Mouse (Mus musculus) natural killer cell, adult 2 months (primary cell): ENCODE measurements at regions not wholly inside any gene's neighbourhood (a gene's known extent, or its start where the extent isn't known, plus 50 kb on each side); places are given as distances from the start of the nearest gene placed in this dataset.

ENCODE experiments used
- DNase-seq, 2 experiments: peaks; one replicate each; pipeline ENCODE4 v3.0.0; 2022; ENCODE audit warnings: low spot score in 2 of 2

GRCm38 (mm10) chr2:128334757-128335500, 209.1 kb downstream of the Bcl2l11 start:
- DNase-seq = no peak

DNA sequence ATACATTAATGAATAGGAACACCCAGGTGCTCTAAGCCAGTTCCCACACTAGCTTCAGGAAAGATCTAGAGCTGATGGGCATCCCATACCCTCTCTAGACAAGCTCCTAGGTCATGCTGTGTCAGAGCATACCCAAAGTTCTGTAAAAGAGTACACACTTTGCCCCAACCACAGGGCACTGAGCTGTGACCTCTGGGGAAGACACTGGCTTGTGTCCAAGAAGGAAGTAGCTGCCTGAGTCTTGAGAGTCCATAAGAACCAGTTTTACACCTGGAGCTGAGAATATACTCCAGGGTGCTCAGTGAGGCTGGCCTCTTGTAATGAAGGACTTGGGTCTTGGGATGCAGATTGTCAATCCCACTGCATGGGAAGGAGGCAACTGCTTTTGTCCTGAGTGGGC, 211.4 kb downstream of the Bcl2l11 start:
- DNase-seq = no peak

GRCm38 (mm10) chr2:128337791-128338190, 212.0 kb downstream of the Bcl2l11 start:
- no peak for DNase-seq

- no peak for DNase-seq
These were observed 212.6 kb downstream of the Bcl2l11 start for GRCm38 (mm10) chr2:128338474-128338873.

- no peak for DNase-seq
These were observed 213.3 kb downstream of the Bcl2l11 start for GRCm38 (mm10) chr2:128339061-128339642.

GRCm38 (mm10) chr2:128339643-128340487, 214.0 kb downstream of the Bcl2l11 start:
- DNase-seq = no peak

DNA sequence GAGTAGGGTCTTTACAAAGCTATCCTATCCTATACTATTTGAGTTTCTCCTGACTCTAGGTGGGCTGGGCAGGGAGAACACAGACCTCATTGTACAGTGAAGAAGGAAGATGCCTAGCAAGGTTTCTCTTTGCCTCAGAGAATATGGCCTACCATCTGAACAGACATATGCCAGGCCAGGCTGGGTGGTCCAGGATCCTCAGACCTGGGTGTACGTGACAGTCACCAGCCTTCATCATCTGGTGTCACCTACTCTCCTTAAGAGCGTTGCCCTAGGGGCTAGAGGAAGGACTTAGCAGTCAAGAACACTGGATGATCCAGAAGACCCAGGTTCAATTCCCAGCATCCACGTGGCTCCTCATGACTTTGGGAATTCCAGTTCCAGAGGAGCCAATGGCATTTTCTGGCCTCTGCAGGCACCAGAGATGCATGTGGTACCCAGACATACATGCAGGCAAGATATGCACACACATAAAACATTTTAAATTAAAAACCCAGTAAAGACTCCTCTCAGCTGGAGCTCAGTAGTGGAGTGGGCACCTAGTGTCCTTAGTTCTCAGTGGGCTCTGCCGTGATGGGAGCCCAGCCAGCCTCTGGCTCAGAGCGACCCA, 214.9 kb downstream of the Bcl2l11 start:
- DNase-seq = no peak

DNA sequence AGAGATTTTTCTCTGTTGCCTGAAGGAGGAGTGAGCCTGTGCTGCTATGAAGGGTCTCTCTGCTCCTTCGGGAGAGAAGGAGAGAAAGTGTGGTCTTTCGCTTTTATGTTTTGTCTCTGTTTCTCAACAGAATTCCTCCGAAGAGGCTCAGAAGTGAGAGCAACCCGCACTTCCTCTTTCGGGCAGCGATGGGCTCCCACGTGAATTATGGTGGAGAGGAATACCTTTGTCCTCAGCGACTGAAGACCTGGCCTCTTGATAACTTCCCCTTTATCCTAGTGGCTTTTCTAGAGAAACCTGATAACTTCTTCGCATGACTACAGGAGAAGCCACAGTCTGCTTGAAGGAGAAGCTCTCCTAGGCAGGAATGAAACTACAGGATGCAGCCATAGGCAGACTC, 216.4 kb downstream of the Bcl2l11 start:
- peak in 1 of 2 experiments; percentile 44 for DNase-seq

DNA sequence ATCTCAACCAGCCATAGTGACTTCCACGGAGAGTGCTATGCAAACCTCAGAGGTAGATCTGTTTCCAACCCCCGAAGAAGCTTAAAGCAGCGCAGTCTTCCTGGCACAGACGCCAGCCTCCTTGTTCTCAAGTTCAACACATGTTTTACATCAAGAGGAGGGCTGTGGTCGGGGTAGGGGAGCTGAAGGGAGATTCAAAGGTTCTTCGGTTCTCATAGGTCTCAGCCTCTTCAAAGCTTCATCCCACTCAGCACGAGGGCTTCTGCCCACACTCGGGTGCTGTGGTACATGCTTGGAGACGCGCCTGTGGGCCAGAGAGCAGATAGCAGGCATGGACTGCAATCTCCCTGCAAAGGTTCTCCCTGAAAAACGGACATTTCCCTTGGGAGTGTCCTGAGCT, 219.7 kb downstream of the Bcl2l11 start:
- no peak for DNase-seq

DNA sequence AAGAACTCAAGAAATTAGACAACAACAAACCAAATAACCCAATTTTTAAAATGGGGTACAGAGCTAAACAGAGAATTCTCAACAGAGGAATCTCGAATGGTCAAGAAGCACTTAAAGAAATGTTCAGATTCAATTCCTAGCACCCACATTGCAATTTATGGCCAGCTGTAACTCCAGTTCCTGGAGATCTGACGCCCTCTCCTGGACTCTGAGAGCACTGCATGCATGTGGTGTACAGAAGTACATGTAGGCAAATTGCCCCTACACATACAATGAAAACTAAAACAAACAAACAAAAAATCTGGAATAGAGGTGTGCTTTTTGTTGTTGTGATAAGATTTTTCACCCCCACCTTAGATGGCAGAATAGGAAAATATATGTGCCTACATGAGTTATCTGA, 222.7 kb downstream of the Bcl2l11 start:
- DNase-seq = no peak

GRCm38 (mm10) chr2:128351405-128351804, 225.6 kb downstream of the Bcl2l11 start:
- no peak for DNase-seq

DNA sequence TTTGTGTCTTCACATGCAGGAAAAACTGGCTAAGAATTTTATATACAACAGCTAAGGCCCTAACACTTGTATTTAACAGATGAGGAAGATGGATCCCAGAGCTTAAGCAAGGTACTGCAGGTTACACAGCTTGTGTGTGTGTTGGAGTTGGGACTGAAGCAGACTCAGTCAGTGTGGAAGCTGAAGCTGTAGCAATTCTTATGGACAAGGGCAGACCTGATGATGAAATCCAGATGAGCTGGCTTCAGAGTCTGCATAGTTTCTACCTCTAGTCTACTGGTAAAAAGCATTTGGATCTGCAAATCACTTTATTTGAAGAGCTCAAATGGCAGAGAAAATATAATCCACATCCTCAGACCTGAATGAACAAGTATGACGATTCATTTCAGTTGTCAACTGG, 226.7 kb downstream of the Bcl2l11 start:
- no peak for DNase-seq

GRCm38 (mm10) chr2:128353457-128353856, 227.6 kb downstream of the Bcl2l11 start:
- no peak for DNase-seq

GRCm38 (mm10) chr2:128356326-128356725, 230.5 kb downstream of the Bcl2l11 start:
- no peak for DNase-seq

- DNase-seq = no peak
These were observed 231.9 kb upstream of the Spdye4c start for GRCm38 (mm10) chr2:128359106-128359505.

- DNase-seq = no peak
These were observed 230.5 kb upstream of the Spdye4c start for GRCm38 (mm10) chr2:128360517-128360916.

DNA sequence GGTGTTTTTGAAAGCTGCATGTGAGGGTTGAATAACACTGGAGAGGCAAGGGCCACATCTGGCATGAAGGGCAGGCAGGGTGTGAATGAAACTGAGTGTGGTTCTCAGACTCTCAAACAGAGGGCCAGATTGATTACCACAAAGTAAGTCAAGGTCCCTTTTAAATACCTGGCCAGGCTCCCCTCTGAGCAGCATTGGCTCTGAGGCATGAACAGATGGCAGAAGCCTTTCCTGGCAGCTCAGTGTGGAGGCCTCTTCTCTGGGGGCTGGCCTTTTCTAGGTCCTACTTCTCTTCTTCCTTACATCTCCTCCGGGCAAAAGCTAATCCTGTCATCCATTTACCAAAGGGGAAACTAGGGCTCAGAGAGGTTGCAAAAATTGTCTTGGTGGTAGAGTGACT, 229.6 kb upstream of the Spdye4c start:
- no peak for DNase-seq

DNA sequence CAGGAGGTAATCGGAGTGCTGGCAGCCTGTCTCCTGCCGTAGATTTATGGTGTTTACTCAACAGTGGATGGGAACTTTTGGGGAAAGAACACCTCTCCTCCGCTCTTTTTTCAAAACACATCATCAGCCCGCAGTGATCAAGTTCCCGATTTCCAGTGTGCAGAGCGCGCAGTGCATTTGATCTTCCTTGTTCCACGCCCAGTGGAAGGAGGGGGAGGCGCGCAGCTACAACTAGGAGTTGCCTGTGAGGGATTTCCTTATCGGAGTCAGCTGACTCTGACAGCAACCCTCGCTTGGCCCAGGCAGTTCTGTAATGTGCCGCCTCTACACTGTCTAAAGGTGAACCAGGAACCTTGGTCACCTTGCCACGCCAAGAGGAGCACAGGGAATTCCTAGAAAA, 226.8 kb upstream of the Spdye4c start:
- peak in 1 of 2 experiments; percentile 10 for DNase-seq

DNA sequence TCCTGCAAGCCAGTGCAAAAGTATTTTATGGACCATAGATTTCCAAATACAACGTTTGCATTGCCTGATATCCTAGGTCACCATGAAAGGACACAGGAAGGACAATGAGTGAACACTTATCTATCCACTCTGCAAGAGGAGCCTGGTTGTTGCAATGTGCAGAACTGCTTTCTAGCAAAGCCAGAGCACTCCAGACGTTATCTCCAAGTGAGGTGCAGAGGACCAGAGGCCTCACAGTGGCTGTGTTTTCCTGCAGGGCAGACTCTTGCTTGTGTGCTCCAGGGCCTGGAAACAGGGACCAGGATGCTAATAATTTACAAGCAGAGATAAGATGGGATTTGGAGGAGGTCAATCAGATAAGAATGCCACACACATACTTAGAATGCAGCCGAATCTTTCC, 226.0 kb upstream of the Spdye4c start:
- no peak for DNase-seq

- no peak for DNase-seq
These were observed 225.2 kb upstream of the Spdye4c start for GRCm38 (mm10) chr2:128365775-128366174.

- DNase-seq = peak; percentile 52 to 61
These were observed 223.5 kb upstream of the Spdye4c start for GRCm38 (mm10) chr2:128367266-128368150.
